Mouse (Mus musculus) midbrain, embryonic 13.5 days (tissue): ENCODE results near the gene Ccdc150. TPM values are rescaled to one million over a fixed set of nuclear protein-coding genes. Genes with fewer than 3 reads are reported as not detected.
A peak's percentile ranks its signal among the peaks of the same experiment; 100 is the strongest.

Experiments used
- ATAC-seq: fragments of 200-750 bp; cut with Nextera tagmentation; 2 replicates; pipeline ENCODE4 v1.8.0; 2017; ENCODE audit warnings: mild to moderate bottlenecking, moderate TSS enrichment, moderate library complexity
- H3K27ac ChIP-seq: fragments of 300-500 bp; sonication (generic); 2 replicates; pipeline ENCODE4 v1.5.1; 2015; ENCODE audit warnings: inconsistent platforms, mild to moderate bottlenecking, moderate library complexity
- H3K27me3 ChIP-seq: fragments of 300-500 bp; sonication (generic); 2 replicates; pipeline ENCODE4 v1.6.1; 2015; ENCODE audit warnings: mild to moderate bottlenecking, inconsistent platforms
- H3K36me3 ChIP-seq: fragments of 300-500 bp; sonication (generic); 2 replicates; pipeline ENCODE4 v1.6.1; 2015; ENCODE audit warnings: mild to moderate bottlenecking, inconsistent platforms
- H3K4me1 ChIP-seq: fragments of 300-500 bp; sonication (generic); replicated peaks from 2 replicates; pipeline ENCODE4 v1.6.1; 2015; ENCODE audit warnings: inconsistent platforms
- H3K4me2 ChIP-seq: fragments of 300-500 bp; sonication (generic); replicated peaks from 2 replicates; pipeline ENCODE4 v1.6.1; 2015; ENCODE audit warnings: moderate library complexity, mild to moderate bottlenecking, inconsistent platforms
- H3K4me3 ChIP-seq: fragments of 300-500 bp; sonication (generic); replicated peaks from 2 replicates; pipeline ENCODE4 v1.5.1; 2015; ENCODE audit warnings: mild to moderate bottlenecking, inconsistent platforms
- H3K9ac ChIP-seq: fragments of 300-500 bp; sonication (generic); replicated peaks from 2 replicates; pipeline ENCODE4 v1.6.1; 2015; ENCODE audit warnings: mild to moderate bottlenecking, inconsistent platforms
- H3K9me3 ChIP-seq: fragments of 300-500 bp; sonication (generic); 2 replicates; pipeline ENCODE4 v1.6.1; 2016; ENCODE audit warnings: mild to moderate bottlenecking, inconsistent platforms
- WGBS: fragments of 180-500 bp; shearing (Covaris S2); methylation state at CpG from one replicate; pipeline ENCODE4 v1.1.7; 2015; 5-methylcytosine and 5-hydroxymethylcytosine counted together
- polyA plus RNA-seq: library from polyadenylated mRNA; unstranded; fragments of >200 nt; fragmentation: Nextera tagmentation; extraction: Ambion mirVana; gene quantifications from 2 replicates; pipeline ENCODE4 v1.2.1, GENCODE M21; 2015

Gene Ccdc150
- 0.23 and 0.43 TPM in 2 replicates for polyA plus RNA-seq

GRCm38 (mm10) chr1:54250158-54250866 is at the start of gene Ccdc150:
Ccdc150 (plus strand) TSS chr1:54250683.
- ATAC-seq = peak; percentile 100
- peak within 1 kb of the TSS; percentile 61 for H3K9ac ChIP-seq
- 20% methylated on average over 33 of the region's 33 CpGs for WGBS
- no peaks in the 10 kb centered on the region for H3K9me3 ChIP-seq
- H3K27me3 ChIP-seq = no peaks in the 10 kb centered on the region
- no peak within 1 kb of the TSS for H3K27ac ChIP-seq
- no peaks in the 10 kb centered on the region for H3K36me3 ChIP-seq
- H3K4me3 ChIP-seq = peak within 1 kb of the TSS; percentile 54
- peaks cover 6% of the 10 kb centered on the region for H3K4me1 ChIP-seq
- peak within 1 kb of the TSS; percentile 69 for H3K4me2 ChIP-seq

GRCm38 (mm10) chr1:54220273-54220672 is 30.2 kb upstream of the Ccdc150 start:
- H3K9me3 ChIP-seq = no peaks in the 10 kb centered on the region
- no peak for ATAC-seq
- H3K9ac ChIP-seq = no peak overlapping the region
- no peaks in the 10 kb centered on the region for H3K36me3 ChIP-seq
- H3K4me1 ChIP-seq = no peaks in the 10 kb centered on the region
- H3K27me3 ChIP-seq = no peaks in the 10 kb centered on the region
- H3K4me2 ChIP-seq = no peak overlapping the region
- H3K27ac ChIP-seq = no peak overlapping the region
- no peak overlapping the region for H3K4me3 ChIP-seq
- WGBS = 93% methylated on average over 3 of the region's 3 CpGs

- H3K36me3 ChIP-seq = no peaks in the 10 kb centered on the region
Measured at GRCm38 (mm10) chr1:54242722-54243121, 7.8 kb upstream of the Ccdc150 start.

GRCm38 (mm10) chr1:54275552-54275951 is 25.1 kb downstream of the Ccdc150 start:
- Histone ChIP-seq H3K36me3 (no peaks in the 10 kb centered on the region), H3K4me3 (no peak overlapping the region), H3K27ac (no peak overlapping the region), H3K4me1 (no peaks in the 10 kb centered on the region), H3K4me2 (no peak overlapping the region), H3K9ac (no peak overlapping the region), H3K27me3 (no peaks in the 10 kb centered on the region), H3K9me3 (no peaks in the 10 kb centered on the region)
- no peak for ATAC-seq
- 61% methylated on average over 3 of the region's 3 CpGs for WGBS

More at GRCm38 (mm10) chr1:54242722-54243121, 7.8 kb upstream of the Ccdc150 start:
- no peak for ATAC-seq
- Histone ChIP-seq H3K4me2 (no peak overlapping the region), H3K4me1 (no peaks in the 10 kb centered on the region), H3K27me3 (no peaks in the 10 kb centered on the region), H3K4me3 (no peak overlapping the region), H3K27ac (no peak overlapping the region), H3K9ac (no peak overlapping the region), H3K9me3 (no peaks in the 10 kb centered on the region)
- 95% methylated on average over 4 of the region's 4 CpGs for WGBS

GRCm38 (mm10) chr1:54279628-54280027 is 29.1 kb downstream of the Ccdc150 start:
- H3K27ac ChIP-seq = no peak overlapping the region
- no peak overlapping the region for H3K4me2 ChIP-seq
- H3K9me3 ChIP-seq = no peaks in the 10 kb centered on the region
- no peaks in the 10 kb centered on the region for H3K4me1 ChIP-seq
- no peak for ATAC-seq
- H3K27me3 ChIP-seq = no peaks in the 10 kb centered on the region
- WGBS = 92% methylated on average over 1 of the region's 1 CpGs
- no peak overlapping the region for H3K4me3 ChIP-seq
- H3K9ac ChIP-seq = no peak overlapping the region
- H3K36me3 ChIP-seq = no peaks in the 10 kb centered on the region

- no peak overlapping the region for H3K4me2 ChIP-seq
- no peaks in the 10 kb centered on the region for H3K4me1 ChIP-seq
- H3K27me3 ChIP-seq = no peaks in the 10 kb centered on the region
- H3K27ac ChIP-seq = no peak overlapping the region
- 92% methylated on average over 3 of the region's 3 CpGs for WGBS
- no peaks in the 10 kb centered on the region for H3K9me3 ChIP-seq
- no peak overlapping the region for H3K9ac ChIP-seq
- no peaks in the 10 kb centered on the region for H3K36me3 ChIP-seq
- no peak overlapping the region for H3K4me3 ChIP-seq
- ATAC-seq = no peak
Measured at GRCm38 (mm10) chr1:54280651-54281050, 30.2 kb downstream of the Ccdc150 start.

- H3K4me1 ChIP-seq = no peaks in the 10 kb centered on the region
- no peak overlapping the region for H3K9ac ChIP-seq
- no peak overlapping the region for H3K4me3 ChIP-seq
- WGBS = 76% methylated on average over 2 of the region's 2 CpGs
- no peaks in the 10 kb centered on the region for H3K36me3 ChIP-seq
- no peak overlapping the region for H3K4me2 ChIP-seq
- H3K9me3 ChIP-seq = no peaks in the 10 kb centered on the region
- no peak for ATAC-seq
- no peaks in the 10 kb centered on the region for H3K27me3 ChIP-seq
- no peak overlapping the region for H3K27ac ChIP-seq
Measured at GRCm38 (mm10) chr1:54306404-54306803, 55.9 kb downstream of the Ccdc150 start.

GRCm38 (mm10) chr1:54326647-54327046 is 76.2 kb downstream of the Ccdc150 start:
- H3K4me1 ChIP-seq = no peaks in the 10 kb centered on the region
- no peak for ATAC-seq

GRCm38 (mm10) chr1:54327876-54328545 is 77.5 kb downstream of the Ccdc150 start:
- no peak overlapping the region for H3K27ac ChIP-seq
- no peak for ATAC-seq
- H3K27me3 ChIP-seq = no peaks in the 10 kb centered on the region
- H3K9me3 ChIP-seq = peaks cover 4% of the 10 kb centered on the region; the same call in 1 of the 2 replicates
- no peak overlapping the region for H3K4me2 ChIP-seq
- no peak overlapping the region for H3K4me3 ChIP-seq
- WGBS = 94% methylated on average over 6 of the region's 6 CpGs
- no peak overlapping the region for H3K9ac ChIP-seq
- H3K4me1 ChIP-seq = no peaks in the 10 kb centered on the region
- no peaks in the 10 kb centered on the region for H3K36me3 ChIP-seq

More at GRCm38 (mm10) chr1:54326647-54327046, 76.2 kb downstream of the Ccdc150 start:
- 93% methylated on average over 2 of the region's 2 CpGs for WGBS
- Histone ChIP-seq H3K9me3 (peaks cover 4% of the 10 kb centered on the region; the same call in 1 of the 2 replicates), H3K27me3 (no peaks in the 10 kb centered on the region), H3K27ac (no peak overlapping the region), H3K36me3 (no peaks in the 10 kb centered on the region), H3K9ac (no peak overlapping the region), H3K4me2 (no peak overlapping the region), H3K4me3 (no peak overlapping the region)

- 56% methylated on average over 4 of the region's 4 CpGs for WGBS
- Histone ChIP-seq H3K9me3 (no peaks in the 10 kb centered on the region), H3K4me2 (no peak overlapping the region), H3K4me1 (no peaks in the 10 kb centered on the region), H3K36me3 (no peaks in the 10 kb centered on the region), H3K27ac (no peak overlapping the region), H3K9ac (no peak overlapping the region), H3K4me3 (no peak overlapping the region), H3K27me3 (no peaks in the 10 kb centered on the region)
- no peak for ATAC-seq
Measured at GRCm38 (mm10) chr1:54332988-54333387, 82.5 kb downstream of the Ccdc150 start.

GRCm38 (mm10) chr1:54354786-54355185 is 104.3 kb downstream of the Ccdc150 start:
- no peak overlapping the region for H3K4me3 ChIP-seq
- H3K27me3 ChIP-seq = no peaks in the 10 kb centered on the region
- 89% methylated on average over 4 of the region's 4 CpGs for WGBS
- H3K4me1 ChIP-seq = no peaks in the 10 kb centered on the region
- no peaks in the 10 kb centered on the region for H3K9me3 ChIP-seq
- H3K4me2 ChIP-seq = no peak overlapping the region
- H3K9ac ChIP-seq = no peak overlapping the region
- H3K36me3 ChIP-seq = no peaks in the 10 kb centered on the region
- ATAC-seq = no peak
- H3K27ac ChIP-seq = no peak overlapping the region

GRCm38 (mm10) chr1:54355485-54355884 is 105.0 kb downstream of the Ccdc150 start:
- H3K4me1 ChIP-seq = no peaks in the 10 kb centered on the region
- H3K9ac ChIP-seq = no peak overlapping the region
- no peaks in the 10 kb centered on the region for H3K36me3 ChIP-seq
- WGBS = 82% methylated on average over 5 of the region's 5 CpGs
- no peak overlapping the region for H3K4me3 ChIP-seq
- no peak overlapping the region for H3K27ac ChIP-seq
- no peaks in the 10 kb centered on the region for H3K9me3 ChIP-seq
- no peak for ATAC-seq
- H3K27me3 ChIP-seq = no peaks in the 10 kb centered on the region
- H3K4me2 ChIP-seq = no peak overlapping the region
